Mouse (Mus musculus) spleen, adult 18-20 months (tissue): ENCODE data around the gene Zrsr1.

Experiments
- DNase-seq, 2 experiments: peaks; one replicate each; pipeline ENCODE4 v3.0.0; 2022; ENCODE audit warnings: mixed read lengths in 2 of 2

Gene Zrsr1

GRCm38 (mm10) chr11:23013580-23014294 lies 41.9 kb downstream of the Zrsr1 start:
- no peak for DNase-seq

GRCm38 (mm10) chr11:23014996-23015395 lies 43.2 kb downstream of the Zrsr1 start:
- no peak for DNase-seq

GRCm38 (mm10) chr11:23017943-23018342 lies 46.1 kb downstream of the Zrsr1 start:
- no peak for DNase-seq

- no peak for DNase-seq
Measured at GRCm38 (mm10) chr11:23020116-23020770, 48.4 kb downstream of the Zrsr1 start.

GRCm38 (mm10) chr11:23020841-23021240 lies 49.0 kb downstream of the Zrsr1 start:
- no peak for DNase-seq

GRCm38 (mm10) chr11:23023155-23023554 lies 51.4 kb downstream of the Zrsr1 start:
- DNase-seq = no peak

- no peak for DNase-seq
Measured at GRCm38 (mm10) chr11:23024169-23024568, 52.4 kb downstream of the Zrsr1 start.
